Mouse (Mus musculus) intestine, postnatal 0 days (tissue): ENCODE data around the gene Ptk7. TPM values are rescaled to one million over a fixed set of nuclear protein-coding genes. Genes with fewer than 3 reads are reported as not detected.

Experiments used
- ATAC-seq: fragments of 200-750 bp; cut with Nextera tagmentation; 2 replicates; pipeline ENCODE4 v1.8.0; 2017; ENCODE audit warnings: mild to moderate bottlenecking, moderate TSS enrichment, moderate library complexity
- H3K27ac ChIP-seq: fragments of 300-500 bp; sonication (generic); 2 replicates; pipeline ENCODE4 v1.5.1; 2014; ENCODE audit warnings: mild to moderate bottlenecking, low read depth, low read length, moderate library complexity
- H3K27me3 ChIP-seq: fragments of 300-500 bp; sonication (generic); replicated peaks from 2 replicates; pipeline ENCODE4 v1.6.1; 2014; ENCODE audit warnings: low read length, mixed read lengths; ENCODE audit not compliant: control insufficient read depth, insufficient read depth
- H3K36me3 ChIP-seq: fragments of 300-500 bp; sonication (generic); 2 replicates; pipeline ENCODE4 v1.6.1; 2014; ENCODE audit warnings: mild to moderate bottlenecking, moderate library complexity; ENCODE audit not compliant: control insufficient read depth, insufficient read depth
- H3K4me1 ChIP-seq: fragments of 300-500 bp; sonication (generic); replicated peaks from 2 replicates; pipeline ENCODE4 v1.6.1; 2014; ENCODE audit warnings: antibody characterized with exemption, low read length, mixed read lengths; ENCODE audit not compliant: control insufficient read depth, insufficient read depth
- H3K4me2 ChIP-seq: fragments of 300-500 bp; sonication (generic); replicated peaks from 2 replicates; pipeline ENCODE4 v1.6.1; 2014; ENCODE audit warnings: low read depth, mild to moderate bottlenecking, moderate library complexity
- H3K4me3 ChIP-seq: fragments of 300-500 bp; sonication (generic); 2 replicates; pipeline ENCODE4 v1.5.1; 2014; ENCODE audit warnings: low read depth, low read length
- H3K9ac ChIP-seq: fragments of 300-500 bp; sonication (generic); 2 replicates; pipeline ENCODE4 v1.6.1; 2014; ENCODE audit warnings: mild to moderate bottlenecking, low read depth, low read length
- H3K9me3 ChIP-seq: fragments of 300-500 bp; sonication (generic); 2 replicates; pipeline ENCODE4 v1.6.1; 2016; ENCODE audit warnings: mixed run types; ENCODE audit not compliant: control insufficient read depth
- CTCF ChIP-seq: sonication (generic); IDR thresholded peaks from 2 replicates; pipeline ENCODE4 v1.5.1; 2016; ENCODE audit warnings: low read depth, mild to moderate bottlenecking, control low read depth, antibody characterized with exemption, moderate library complexity
- whole genome bisulfite sequencing: fragments of 180-500 bp; shearing (Covaris S2); extraction: QIAGEN DNeasy Blood & Tissue Kit; methylation state at CpG from one replicate; pipeline ENCODE4 v1.1.7; 2014; 5-methylcytosine and 5-hydroxymethylcytosine counted together
- polyA plus RNA-seq: library from polyadenylated mRNA; unstranded; fragments of >200 nt; fragmentation: Nextera tagmentation; extraction: Ambion mirVana; gene quantifications from 2 replicates; pipeline ENCODE4 v1.2.1, GENCODE M21; 2015

Gene Ptk7
- polyA plus RNA-seq, 1 experiment from 2014 or later = 14.7 TPM

DNA sequence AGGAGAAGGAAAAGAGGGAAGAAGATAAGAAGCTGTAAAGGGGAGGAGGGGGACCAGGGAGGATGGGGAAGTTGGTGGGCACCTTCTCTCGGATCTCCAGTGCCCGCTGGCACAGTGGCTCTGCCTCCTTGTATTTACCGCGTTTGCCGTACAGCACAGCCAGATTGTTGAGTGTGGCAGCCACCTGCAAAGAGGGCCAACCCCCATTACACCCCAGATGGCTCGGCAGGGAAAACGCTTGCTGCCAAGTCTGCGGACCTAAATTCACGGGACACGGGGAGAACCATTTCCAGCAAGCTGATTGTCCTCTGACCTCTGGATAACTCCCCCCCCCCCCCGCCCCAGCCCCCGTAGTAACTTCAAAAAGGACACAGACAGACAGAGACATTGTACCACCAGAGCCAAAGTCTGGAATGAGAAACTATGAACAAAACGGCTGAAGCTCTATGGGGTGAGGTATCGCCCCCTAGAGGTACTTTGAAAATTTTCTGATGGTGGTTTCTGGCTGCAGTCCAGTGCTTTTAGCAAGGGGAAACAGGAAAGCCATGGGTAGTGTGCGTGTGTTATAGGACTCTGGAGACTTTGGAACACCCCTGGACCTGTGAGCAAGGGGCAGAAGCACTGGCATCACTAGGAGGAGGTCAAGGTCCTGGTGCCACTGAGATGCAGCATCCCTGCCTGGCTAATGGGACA, 7.7 kb upstream of the Ptk7 start:
- no peak overlapping the region for H3K9ac ChIP-seq
- H3K27ac ChIP-seq = no peak overlapping the region
- no peaks in the 10 kb centered on the region for H3K9me3 ChIP-seq
- H3K4me2 ChIP-seq = peak overlapping the region; percentile 6; the same call in 1 of the 2 replicates
- H3K27me3 ChIP-seq = no peaks in the 10 kb centered on the region
- no peaks in the 10 kb centered on the region for H3K4me1 ChIP-seq
- H3K4me3 ChIP-seq = no peak overlapping the region
- ATAC-seq = peak; percentile 14; the same call in 1 of the 2 replicates
- WGBS = 29% methylated on average over 15 of the region's 15 CpGs
- H3K36me3 ChIP-seq = peaks cover 74% of the 10 kb centered on the region
- TF ChIP-seq CTCF = peak; percentile 83

DNA sequence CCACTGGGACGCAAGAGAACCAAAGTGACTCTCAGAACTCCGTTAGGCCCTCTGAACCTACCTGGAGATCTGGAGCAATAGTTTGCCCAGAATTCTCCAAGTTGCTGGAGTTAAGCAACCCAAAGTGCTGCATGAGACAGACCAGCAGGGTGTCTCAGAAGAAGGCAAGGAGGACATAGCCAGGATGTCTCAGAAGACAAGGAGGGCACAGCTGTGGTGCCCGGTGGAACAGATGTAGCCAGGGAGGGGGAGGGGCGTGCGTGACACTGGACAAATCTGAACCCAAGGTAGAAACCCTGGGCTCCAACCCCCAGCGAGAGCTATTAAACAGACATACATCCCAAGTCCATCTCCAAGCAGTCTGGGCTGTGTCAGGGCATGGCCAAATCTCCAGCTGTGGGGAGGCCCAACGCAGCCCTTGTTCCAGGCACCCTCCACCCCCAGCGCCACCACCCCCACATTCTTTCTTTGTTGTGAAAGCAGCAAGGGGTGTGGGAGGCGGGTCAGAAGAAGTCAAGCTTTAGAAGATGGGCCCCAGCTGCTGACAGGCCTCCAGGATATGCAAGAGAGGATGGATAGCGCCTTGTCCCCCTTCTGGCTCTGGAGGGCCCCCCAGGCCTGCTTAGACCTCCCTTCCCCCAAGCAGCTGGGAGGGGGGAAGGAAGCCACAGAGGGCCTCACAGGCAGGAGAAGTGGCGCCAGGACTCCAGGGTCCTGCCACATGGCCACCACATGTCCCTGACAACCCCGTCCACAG, 559 bp upstream of the Ptk7 start:
- Histone ChIP-seq H3K27me3 (no peaks in the 10 kb centered on the region), H3K27ac (peak overlapping the region; percentile 55), H3K4me3 (peak overlapping the region; percentile 70), H3K9me3 (no peaks in the 10 kb centered on the region), H3K36me3 (peaks cover 36% of the 10 kb centered on the region), H3K4me1 (no peaks in the 10 kb centered on the region; the same call in 1 of the 2 replicates), H3K9ac (peak overlapping the region; percentile 82), H3K4me2 (peak overlapping the region; percentile 90)
- 22% methylated on average over 12 of the region's 12 CpGs for WGBS
- peak; percentile 46 for ATAC-seq
- TF ChIP-seq CTCF = peak; percentile 19; the same call in 1 of the 2 replicates

DNA sequence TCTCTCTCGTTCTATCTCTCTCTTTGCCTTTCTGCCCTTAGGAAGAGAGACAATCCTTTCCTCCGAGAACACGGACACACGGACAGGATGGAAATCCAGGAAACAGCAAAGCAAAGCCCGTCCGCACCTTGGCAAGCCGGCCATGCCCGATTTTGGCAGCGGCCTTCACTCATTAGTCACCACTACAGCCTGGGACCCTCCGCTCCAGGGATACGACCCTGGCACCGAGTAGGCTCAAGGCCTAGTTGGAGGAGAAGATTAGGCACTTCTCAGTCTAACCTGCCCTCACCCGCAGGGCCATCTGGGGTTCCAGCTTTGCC, 873 bp downstream of the Ptk7 start:
- Histone ChIP-seq H3K9ac (peak overlapping the region; percentile 82), H3K27me3 (no peaks in the 10 kb centered on the region), H3K4me2 (peak overlapping the region; percentile 90), H3K4me3 (peak overlapping the region; percentile 70), H3K36me3 (peaks cover 23% of the 10 kb centered on the region), H3K4me1 (peaks cover 6% of the 10 kb centered on the region; the same call in 1 of the 2 replicates), H3K27ac (peak overlapping the region; percentile 74), H3K9me3 (no peaks in the 10 kb centered on the region)
- 1% methylated on average over 13 of the region's 13 CpGs for whole genome bisulfite sequencing
- no peak for TF ChIP-seq CTCF
- ATAC-seq = no peak

DNA sequence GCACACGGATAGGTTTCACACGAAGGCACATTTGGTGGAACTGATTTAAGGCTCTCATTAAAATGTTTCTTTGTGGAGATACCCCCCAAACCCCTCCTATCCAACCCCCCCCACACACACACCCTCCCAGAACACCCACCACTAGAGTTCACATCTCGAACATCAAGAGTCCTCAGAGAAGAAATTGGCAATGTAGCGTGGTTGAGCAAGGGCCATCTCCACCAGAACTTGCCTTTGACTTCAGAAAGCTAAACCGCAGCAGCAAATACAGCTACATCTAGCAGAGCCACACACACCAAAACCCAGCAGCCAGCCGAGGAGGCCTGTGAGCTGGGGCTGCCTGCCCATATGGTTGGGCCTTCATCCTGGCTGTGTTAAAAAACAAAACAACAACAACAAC, 1.9 kb downstream of the Ptk7 start:
- 51% methylated on average over 6 of the region's 6 CpGs for WGBS
- Histone ChIP-seq H3K27me3 (no peaks in the 10 kb centered on the region), H3K27ac (no peak overlapping the region), H3K36me3 (peaks cover 12% of the 10 kb centered on the region), H3K9ac (no peak overlapping the region), H3K4me3 (peak overlapping the region; percentile 70), H3K4me1 (peaks cover 6% of the 10 kb centered on the region; the same call in 1 of the 2 replicates), H3K4me2 (peak overlapping the region; percentile 90), H3K9me3 (no peaks in the 10 kb centered on the region)
- no peak for ATAC-seq
- TF ChIP-seq CTCF = no peak

DNA sequence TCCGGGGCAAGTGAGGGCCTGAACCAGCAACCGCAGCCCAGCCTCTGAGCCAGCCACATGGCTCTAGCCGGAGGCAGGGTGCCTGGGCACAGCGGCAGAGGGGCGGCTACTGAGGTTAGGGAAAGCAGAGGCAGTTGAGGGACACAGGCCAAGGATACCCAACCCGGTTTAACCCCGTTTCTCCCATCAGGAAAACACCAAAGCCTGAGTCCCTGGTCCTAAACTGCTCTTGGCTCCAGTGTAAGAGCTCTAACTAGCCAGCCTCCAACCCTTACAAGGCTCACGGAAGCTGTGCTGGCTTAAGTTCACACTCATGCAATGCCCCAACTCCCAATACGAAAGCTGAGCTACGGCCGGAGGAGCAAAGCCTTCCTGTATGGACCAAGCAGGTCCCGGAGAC, 4.7 kb downstream of the Ptk7 start:
- Histone ChIP-seq H3K27me3 (no peaks in the 10 kb centered on the region), H3K9me3 (no peaks in the 10 kb centered on the region), H3K9ac (no peak overlapping the region; the same call in 1 of the 2 replicates), H3K36me3 (no peaks in the 10 kb centered on the region), H3K4me1 (peaks cover 12% of the 10 kb centered on the region; the same call in 1 of the 2 replicates), H3K4me2 (0 out of 2 replicates have a peak overlapping the region, but pooled peaks have one; percentile 13), H3K4me3 (no peak overlapping the region), H3K27ac (0 out of 2 replicates have a peak overlapping the region, but pooled peaks have one; percentile 1)
- ATAC-seq = no peak
- no peak for TF ChIP-seq CTCF
- 79% methylated on average over 12 of the region's 12 CpGs for WGBS

DNA sequence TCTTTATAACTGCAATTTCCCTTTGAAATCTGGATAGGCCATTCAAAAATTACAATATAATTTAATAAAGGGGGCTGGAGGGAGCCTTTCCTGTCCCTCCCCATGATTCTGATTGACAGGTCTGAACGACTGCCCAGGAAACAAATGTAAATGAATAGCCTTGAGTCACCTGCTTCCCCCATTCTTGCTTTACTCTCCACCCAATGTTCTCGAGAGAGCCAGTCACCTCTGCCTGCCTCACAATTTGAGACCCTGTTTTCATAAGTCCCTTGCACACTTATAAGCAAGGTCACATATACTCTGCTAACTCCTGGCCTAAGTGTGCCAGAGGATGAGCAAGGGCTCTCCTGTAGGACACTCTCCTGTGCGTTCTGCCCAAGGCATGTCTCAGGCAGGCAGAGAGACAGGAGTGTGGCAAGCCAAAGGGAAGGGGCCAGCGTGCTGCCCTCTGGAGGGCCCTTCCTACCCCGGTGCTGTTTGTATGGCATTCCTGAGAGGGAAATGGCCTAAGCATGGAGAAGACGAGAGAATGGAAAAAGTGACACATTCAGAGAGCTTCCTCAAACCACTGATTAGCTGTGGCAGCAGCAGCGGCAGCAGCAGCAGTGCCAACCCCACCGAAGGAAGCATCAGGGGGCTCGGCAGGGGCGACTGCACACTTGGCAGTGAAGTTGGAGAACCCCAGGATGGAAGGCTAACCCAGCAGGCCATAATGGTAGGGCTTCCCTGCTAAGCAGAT, 5.3 kb downstream of the Ptk7 start:
- H3K9ac ChIP-seq = no peak overlapping the region; the same call in 1 of the 2 replicates
- H3K27ac ChIP-seq = 0 out of 2 replicates have a peak overlapping the region, but pooled peaks have one; percentile 1
- peaks cover 18% of the 10 kb centered on the region for H3K4me1 ChIP-seq
- no peaks in the 10 kb centered on the region for H3K27me3 ChIP-seq
- H3K4me3 ChIP-seq = no peak overlapping the region
- H3K9me3 ChIP-seq = no peaks in the 10 kb centered on the region
- WGBS = 35% methylated on average over 10 of the region's 10 CpGs
- H3K4me2 ChIP-seq = peak overlapping the region; percentile 13; the same call in 1 of the 2 replicates
- peak; percentile 59 for TF ChIP-seq CTCF
- ATAC-seq = no peak
- no peaks in the 10 kb centered on the region for H3K36me3 ChIP-seq
